Mouse (Mus musculus) liver, embryonic 13.5 days (tissue): ENCODE data around the gene Klk1b24. TPM values are rescaled to one million over a fixed set of nuclear protein-coding genes. Genes with fewer than 3 reads are reported as not detected.
"Not testable (repeated sequence)": the region's sequence is repeated elsewhere in the genome, so short reads cannot be mapped to it uniquely, and the experiment has no call there.

Experiments used
- ATAC-seq: fragments of 200-750 bp; cut with Nextera tagmentation; 2 replicates; pipeline ENCODE4 v1.8.0; 2017; ENCODE audit warnings: low read depth, mild to moderate bottlenecking, moderate number of reproducible peaks, moderate library complexity
- DNase-seq: peaks from one replicate; pipeline ENCODE4 v3.0.0; 2022
- H3K27ac ChIP-seq: fragments of 300-500 bp; sonication (generic); 2 replicates; pipeline ENCODE4 v1.5.1; 2015; ENCODE audit warnings: moderate library complexity, mild to moderate bottlenecking, inconsistent platforms
- H3K27me3 ChIP-seq: fragments of 300-500 bp; sonication (generic); 2 replicates; pipeline ENCODE4 v1.6.1; 2015; ENCODE audit warnings: mild to moderate bottlenecking, inconsistent platforms
- H3K36me3 ChIP-seq: fragments of 300-500 bp; sonication (generic); 2 replicates; pipeline ENCODE4 v1.6.1; 2015; ENCODE audit warnings: mild to moderate bottlenecking, inconsistent platforms
- H3K4me1 ChIP-seq: fragments of 300-500 bp; sonication (generic); replicated peaks from 2 replicates; pipeline ENCODE4 v1.6.1; 2015; ENCODE audit warnings: inconsistent platforms
- H3K4me2 ChIP-seq: fragments of 300-500 bp; sonication (generic); 2 replicates; pipeline ENCODE4 v1.6.1; 2015; ENCODE audit warnings: inconsistent platforms, mild to moderate bottlenecking, moderate library complexity
- H3K4me3 ChIP-seq: fragments of 300-500 bp; sonication (generic); replicated peaks from 2 replicates; pipeline ENCODE4 v1.5.1; 2015; ENCODE audit warnings: mild to moderate bottlenecking, inconsistent platforms
- H3K9ac ChIP-seq: fragments of 300-500 bp; sonication (generic); 2 replicates; pipeline ENCODE4 v1.6.1; 2015; ENCODE audit warnings: mild to moderate bottlenecking, inconsistent platforms
- H3K9me3 ChIP-seq: fragments of 300-500 bp; sonication (generic); replicated peaks from 2 replicates; pipeline ENCODE4 v1.6.1; 2016; ENCODE audit warnings: inconsistent platforms
- WGBS: fragments of 180-500 bp; shearing (Covaris S2); methylation state at CpG from one replicate; pipeline ENCODE4 v1.1.7; 2015; ENCODE audit not compliant: insufficient replicate concordance; 5-methylcytosine and 5-hydroxymethylcytosine counted together
- polyA plus RNA-seq: library from polyadenylated mRNA; unstranded; fragments of >200 nt; fragmentation: Nextera tagmentation; extraction: Ambion mirVana; gene quantifications from 2 replicates; pipeline ENCODE4 v1.2.1, GENCODE M21; 2015

The Klk1b24 gene
- polyA plus RNA-seq: not detected in 2 replicates

DNA sequence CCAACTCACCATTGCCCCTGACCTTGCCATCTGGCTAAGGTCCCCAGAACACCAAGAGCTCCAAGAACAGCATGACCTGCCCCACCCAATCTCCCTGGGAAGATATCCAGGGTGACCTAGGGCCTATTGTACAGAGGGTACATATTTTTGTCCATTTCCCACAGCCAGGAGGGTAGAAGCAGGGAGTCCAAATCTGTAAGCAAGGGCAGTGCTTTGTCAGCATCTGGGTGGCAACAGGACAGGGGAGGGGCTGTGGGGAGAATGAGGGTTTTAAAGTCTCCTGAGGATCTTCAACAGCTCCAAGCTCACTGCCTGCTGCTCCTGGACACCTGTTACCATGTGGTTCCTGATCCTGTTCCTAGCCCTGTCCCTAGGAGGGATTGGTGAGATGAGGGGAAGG, at the start of gene Klk1b24:
TSS of gene Klk1b24 (plus strand) at position 301 of the 400 bp plus-strand sequence.
- not testable (repeated sequence) for ATAC-seq, H3K4me2 ChIP-seq, H3K9ac ChIP-seq, H3K4me3 ChIP-seq, H3K27ac ChIP-seq, H3K27me3 ChIP-seq, DNase-seq, H3K36me3 ChIP-seq, H3K9me3 ChIP-seq, H3K4me1 ChIP-seq

DNA sequence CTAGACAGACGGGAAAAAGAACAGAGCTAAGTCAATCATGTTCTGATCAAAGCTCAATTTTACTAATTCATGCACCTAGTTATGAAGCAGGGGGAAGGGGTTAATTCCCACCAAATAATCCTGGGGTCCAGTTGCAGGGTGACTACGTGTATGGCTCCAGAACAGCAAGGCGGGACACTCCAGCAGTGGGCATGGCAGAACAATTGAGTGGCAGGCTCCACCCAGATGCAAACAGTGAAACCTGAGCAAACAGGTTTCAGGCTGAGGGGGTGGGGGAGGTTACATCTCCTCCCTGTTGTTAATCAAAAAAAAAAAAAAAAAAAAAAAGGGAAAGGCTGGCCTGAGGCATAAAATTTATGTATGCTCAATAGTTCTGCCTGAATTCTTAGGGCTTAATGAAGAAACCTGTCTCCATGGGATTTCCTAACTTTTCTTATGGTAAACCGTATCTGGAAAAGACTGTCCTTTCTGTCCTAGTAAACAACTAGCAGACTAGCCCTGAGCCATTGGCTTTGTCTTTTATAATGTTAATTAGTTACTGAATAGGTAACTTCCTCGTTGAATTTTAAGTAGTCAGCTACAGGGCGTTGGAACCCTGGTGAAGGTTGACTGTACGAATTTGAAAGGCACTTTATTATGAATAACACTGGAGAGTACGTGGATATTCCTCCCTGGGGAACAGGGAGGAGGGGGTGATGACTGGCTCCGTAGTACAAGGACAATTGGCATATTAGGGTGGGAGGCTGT, 8.6 kb upstream of the Klk1b24 start:
- no peak overlapping the region for H3K9ac ChIP-seq
- WGBS: 52% methylated on average over 9 of the region's 9 CpGs
- H3K4me1 ChIP-seq: no peaks in the 10 kb centered on the region
- H3K36me3 ChIP-seq: no peaks in the 10 kb centered on the region
- H3K4me2 ChIP-seq: no peak overlapping the region
- ATAC-seq (no peak), DNase-seq (no peak)
- no peak overlapping the region for H3K27ac ChIP-seq
- H3K9me3 ChIP-seq: no peaks in the 10 kb centered on the region
- no peaks in the 10 kb centered on the region for H3K27me3 ChIP-seq
- H3K4me3 ChIP-seq: no peak overlapping the region

DNA sequence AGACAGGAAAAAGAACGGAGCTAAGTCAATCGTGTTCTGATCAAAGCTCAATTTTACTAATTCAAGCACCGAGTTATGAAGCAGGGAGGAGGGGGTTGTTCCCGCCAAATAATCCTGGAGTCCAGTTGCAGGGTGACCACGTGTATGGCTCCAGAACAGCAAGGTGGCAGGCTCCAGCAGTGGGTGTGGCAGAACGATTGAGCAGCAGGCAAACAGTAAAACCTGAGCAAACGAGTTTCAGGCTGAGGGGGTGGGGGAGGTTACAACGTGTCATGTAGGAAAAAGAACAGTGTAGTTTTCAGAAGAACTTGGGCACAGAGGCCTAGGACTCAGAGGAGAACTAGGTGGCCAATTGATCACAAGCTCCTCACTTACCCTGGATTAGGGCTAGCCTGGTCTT, 1.5 kb upstream of the Klk1b24 start:
- 47% methylated on average over 8 of the region's 8 CpGs for whole genome bisulfite sequencing
- not testable (repeated sequence) for H3K27me3 ChIP-seq, H3K9me3 ChIP-seq, H3K36me3 ChIP-seq, ATAC-seq, H3K4me3 ChIP-seq, H3K4me2 ChIP-seq, DNase-seq, H3K4me1 ChIP-seq, H3K27ac ChIP-seq, H3K9ac ChIP-seq

DNA sequence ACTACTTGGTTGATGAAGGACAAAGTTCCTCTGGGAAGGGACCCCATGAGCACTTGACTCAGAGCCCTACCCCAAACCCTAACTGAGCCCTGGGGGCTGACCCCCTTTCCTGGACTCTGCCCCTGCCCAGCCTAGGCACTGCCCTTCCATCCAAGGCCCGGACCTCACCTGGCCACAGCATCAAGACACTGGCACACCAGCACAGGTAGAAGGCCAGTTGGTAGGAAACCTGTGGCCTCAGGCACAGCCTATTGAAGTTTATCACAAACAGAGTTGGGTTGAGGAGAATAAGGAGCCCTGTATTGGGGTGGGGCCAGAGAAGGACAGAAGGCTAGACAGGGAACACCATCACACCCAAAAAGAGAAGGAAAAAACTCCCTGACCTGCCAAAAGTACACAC, 5.4 kb downstream of the Klk1b24 start:
- DNase-seq, H3K9ac ChIP-seq, ATAC-seq, H3K4me1 ChIP-seq, H3K27me3 ChIP-seq, H3K9me3 ChIP-seq, H3K4me3 ChIP-seq, H3K27ac ChIP-seq, H3K36me3 ChIP-seq, H3K4me2 ChIP-seq: not testable (repeated sequence)
- 58% methylated on average over 1 of the region's 1 CpGs for WGBS

DNA sequence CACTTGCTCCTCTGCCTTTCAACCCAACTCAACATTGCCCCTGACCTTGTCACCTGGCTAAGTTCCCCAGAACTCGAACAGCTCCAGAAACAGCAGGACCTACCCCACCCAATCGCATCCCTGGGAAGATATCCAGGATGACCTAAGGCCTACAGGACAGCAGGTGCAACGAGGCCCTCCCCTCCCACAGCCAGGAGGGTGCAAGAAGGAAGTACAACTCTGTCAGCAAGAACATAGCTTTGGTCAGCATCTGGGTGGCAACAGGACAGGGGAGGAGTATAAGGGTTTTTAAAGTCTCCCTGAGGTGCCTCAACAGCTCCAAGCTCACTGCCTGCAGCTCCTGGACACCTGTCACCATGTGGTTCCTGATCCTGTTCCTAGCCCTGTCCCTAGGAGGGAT, 9.9 kb downstream of the Klk1b24 start, which contains the start of gene Klk1b3:
TSS of gene Klk1b3 (plus strand) at position 301 of the 400 bp plus-strand sequence.
- no peak within 1 kb of the TSS for H3K4me3 ChIP-seq
- H3K36me3 ChIP-seq: no peaks in the 10 kb centered on the region
- no peaks in the 10 kb centered on the region for H3K4me1 ChIP-seq
- H3K9me3 ChIP-seq: no peaks in the 10 kb centered on the region
- no peaks in the 10 kb centered on the region for H3K27me3 ChIP-seq
- ATAC-seq (no peak), DNase-seq (no peak)
- no peak within 1 kb of the TSS for H3K27ac ChIP-seq
- H3K9ac ChIP-seq: no peak within 1 kb of the TSS
- 37% methylated on average over 3 of the region's 3 CpGs for WGBS
- no peak within 1 kb of the TSS for H3K4me2 ChIP-seq

DNA sequence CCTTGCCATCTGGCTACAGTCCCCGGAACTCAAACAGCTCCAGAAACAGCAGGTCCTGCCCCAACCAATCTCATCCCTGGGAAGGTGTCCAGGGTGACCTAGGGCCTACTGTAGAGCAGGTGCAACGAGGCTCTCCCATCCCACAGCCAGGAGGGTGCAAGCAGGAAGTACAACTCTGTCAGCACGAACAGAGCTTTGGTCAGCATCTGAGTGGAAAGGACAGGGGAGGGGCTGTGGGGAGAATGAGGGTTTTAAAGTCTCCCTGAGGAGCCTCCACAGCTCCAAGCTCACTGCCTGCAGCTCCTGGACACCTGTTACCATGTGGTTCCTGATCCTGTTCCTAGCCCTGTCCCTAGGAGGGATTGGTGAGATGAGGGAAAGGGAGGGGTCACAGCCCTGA, 19.1 kb downstream of the Klk1b24 start, which contains the start of gene Klk1b4:
TSS of gene Klk1b4 (plus strand) at position 301 of the 400 bp plus-strand sequence.
- not testable (repeated sequence) for H3K4me2 ChIP-seq, H3K4me3 ChIP-seq, H3K36me3 ChIP-seq, H3K4me1 ChIP-seq, ATAC-seq, H3K27ac ChIP-seq, H3K27me3 ChIP-seq, DNase-seq, H3K9ac ChIP-seq, H3K9me3 ChIP-seq
- WGBS: 27% methylated on average over 3 of the region's 3 CpGs

DNA sequence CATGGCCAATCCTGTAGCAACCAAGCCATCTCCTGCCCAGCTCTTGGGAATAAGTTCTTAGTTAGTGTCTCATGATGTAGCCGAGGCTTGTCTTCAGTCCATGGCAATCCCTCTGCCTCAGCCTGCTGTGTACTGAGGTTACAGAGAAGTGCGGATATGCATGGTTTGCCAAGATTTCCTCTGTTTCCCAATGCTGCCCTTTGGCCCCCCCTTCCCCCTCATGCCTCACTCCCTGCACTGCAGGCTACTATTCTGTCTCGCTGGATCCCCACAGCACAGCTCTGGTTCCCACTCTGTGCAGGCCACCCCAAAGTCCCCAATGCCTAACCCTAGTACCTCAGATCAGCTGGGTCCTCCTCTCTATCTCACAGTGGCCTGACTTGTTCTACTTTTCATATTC, 20.3 kb downstream of the Klk1b24 start:
- Histone ChIP-seq H3K4me2 (no peak overlapping the region), H3K4me3 (no peak overlapping the region), H3K36me3 (no peaks in the 10 kb centered on the region), H3K9me3 (no peaks in the 10 kb centered on the region), H3K4me1 (no peaks in the 10 kb centered on the region), H3K9ac (no peak overlapping the region), H3K27ac (no peak overlapping the region), H3K27me3 (no peaks in the 10 kb centered on the region)
- ATAC-seq (no peak), DNase-seq (no peak)
- 49% methylated on average over 3 of the region's 3 CpGs for WGBS

DNA sequence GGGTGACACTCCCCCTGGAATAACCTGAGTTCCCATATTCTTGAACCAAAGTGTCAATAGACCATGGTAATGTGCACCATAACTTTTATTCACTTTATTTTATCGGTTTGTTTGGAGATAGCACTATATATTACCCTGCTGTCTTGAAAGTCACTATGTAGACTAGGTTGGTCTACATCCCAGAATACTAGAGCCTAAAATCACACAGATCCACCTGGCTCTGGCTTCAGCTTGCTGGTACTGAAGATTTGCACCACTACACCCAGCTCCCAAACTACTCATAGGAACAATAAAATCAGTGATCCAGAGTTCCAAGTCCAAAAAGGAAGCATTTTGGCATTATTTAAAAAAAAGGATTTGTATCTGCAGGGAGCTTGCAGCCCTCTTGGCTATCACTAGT, 27.6 kb downstream of the Klk1b24 start, which contains the start of gene Klk1b5:
TSS of gene Klk1b5 (plus strand) at position 301 of the 400 bp plus-strand sequence.
- Histone ChIP-seq H3K4me1 (no peaks in the 10 kb centered on the region), H3K27ac (no peak within 1 kb of the TSS), H3K4me3 (no peak within 1 kb of the TSS), H3K27me3 (no peaks in the 10 kb centered on the region), H3K36me3 (no peaks in the 10 kb centered on the region), H3K9ac (no peak within 1 kb of the TSS), H3K9me3 (no peaks in the 10 kb centered on the region), H3K4me2 (no peak within 1 kb of the TSS)
- ATAC-seq (no peak), DNase-seq (no peak)
- WGBS: 65% methylated on average over 1 of the region's 1 CpGs

DNA sequence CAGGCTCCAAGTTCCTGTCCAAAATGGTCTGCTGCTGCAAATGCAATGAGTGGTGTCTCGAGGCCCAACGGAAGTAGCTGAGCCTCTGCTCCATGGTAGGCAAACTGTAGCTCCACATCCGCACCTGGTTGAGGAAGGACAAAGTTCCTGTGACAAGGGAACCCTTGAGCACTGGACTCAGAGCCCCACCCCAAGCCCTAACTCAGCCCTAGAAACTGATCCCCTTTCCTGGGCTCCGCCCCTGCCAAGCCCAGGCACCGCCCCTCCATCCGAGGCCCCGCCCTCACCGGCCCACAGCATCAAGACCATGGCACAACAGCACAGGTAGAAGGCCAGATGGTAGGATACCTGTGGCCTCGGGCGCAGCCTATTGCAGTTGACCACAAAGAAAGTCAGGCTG, 33.6 kb downstream of the Klk1b24 start:
- not testable (repeated sequence) for H3K36me3 ChIP-seq, H3K9me3 ChIP-seq, H3K4me1 ChIP-seq, H3K27me3 ChIP-seq, H3K4me3 ChIP-seq, H3K9ac ChIP-seq, H3K4me2 ChIP-seq, H3K27ac ChIP-seq
- peak; percentile 13 for DNase-seq
- WGBS: 45% methylated on average over 8 of the region's 10 CpGs
- peak; percentile 36; the same call in 1 of the 2 replicates for ATAC-seq

DNA sequence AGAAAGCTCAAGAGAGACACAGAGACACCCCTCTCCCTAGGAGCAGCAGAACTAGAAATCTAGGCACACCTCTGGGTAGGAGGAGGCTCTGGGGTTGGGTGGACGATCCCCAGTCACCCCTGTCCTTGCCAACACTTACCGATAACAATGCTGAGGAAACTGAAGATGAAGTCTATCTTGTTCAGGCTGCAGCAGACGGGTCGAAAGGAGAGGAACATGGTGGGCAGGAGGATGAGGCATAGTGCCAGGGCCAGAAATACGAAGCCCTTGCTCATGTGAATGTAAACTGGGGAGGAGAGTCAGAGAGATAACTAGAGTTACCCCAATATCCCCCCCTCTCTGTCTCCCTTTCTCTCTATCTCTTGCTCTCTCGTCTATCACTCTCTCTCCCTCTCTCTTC, 34.3 kb downstream of the Klk1b24 start:
- not testable (repeated sequence) for H3K27ac ChIP-seq, ATAC-seq, H3K4me1 ChIP-seq, H3K27me3 ChIP-seq, DNase-seq, H3K4me2 ChIP-seq, H3K9me3 ChIP-seq, H3K4me3 ChIP-seq, H3K9ac ChIP-seq, H3K36me3 ChIP-seq
- 53% methylated on average over 6 of the region's 6 CpGs for WGBS

DNA sequence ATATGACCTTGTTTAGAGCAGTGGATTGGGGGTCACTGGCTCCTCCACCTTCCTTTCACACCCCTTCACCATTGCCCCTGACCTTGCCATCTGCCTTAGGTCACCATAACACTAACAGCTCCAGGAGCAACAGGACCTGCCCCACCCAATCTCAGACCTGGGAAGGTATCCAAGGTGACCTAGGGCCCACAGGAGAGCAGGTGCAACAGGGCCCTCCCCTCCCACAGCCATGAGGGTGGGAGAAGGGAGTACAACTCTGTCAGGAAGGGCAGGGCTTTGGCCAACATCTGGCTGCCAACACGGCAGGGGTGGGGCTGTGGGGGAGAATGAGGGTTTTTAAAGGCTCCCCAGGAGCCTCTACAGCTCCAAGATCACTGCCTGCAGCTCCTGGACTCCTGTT, 37.0 kb downstream of the Klk1b24 start, which contains the start of gene Klk1:
TSS of gene Klk1 (plus strand) at position 285 of the 400 bp plus-strand sequence.
- Histone ChIP-seq H3K9me3 (no peaks in the 10 kb centered on the region), H3K27ac (no peak within 1 kb of the TSS), H3K4me1 (0 out of 2 replicates have a peak, but pooled peaks cover 4% of the 10 kb centered on the region), H3K4me2 (no peak within 1 kb of the TSS), H3K9ac (no peak within 1 kb of the TSS), H3K27me3 (no peaks in the 10 kb centered on the region), H3K36me3 (no peaks in the 10 kb centered on the region), H3K4me3 (no peak within 1 kb of the TSS)
- no peak for ATAC-seq
- WGBS: 8% methylated on average over 1 of the region's 1 CpGs
- DNase-seq: no peak

DNA sequence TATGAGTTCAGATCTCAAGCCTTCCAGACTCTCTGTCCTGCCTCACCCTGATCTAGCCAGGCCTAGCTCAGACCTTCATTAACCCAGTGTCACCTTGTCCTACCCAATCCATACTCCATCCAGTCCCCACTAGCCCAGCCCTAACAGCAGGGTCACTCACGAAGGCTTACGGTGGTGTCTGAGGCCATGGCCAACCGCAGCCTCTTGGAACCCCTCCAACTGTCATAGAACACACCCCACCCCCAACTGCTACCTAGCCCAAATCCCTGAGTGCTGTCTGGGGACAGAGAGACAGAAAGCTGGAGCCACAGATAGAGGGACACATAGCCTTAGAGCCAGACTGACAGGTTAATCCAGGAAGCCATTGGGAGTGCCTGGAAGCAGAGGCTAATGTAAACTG, 47.9 kb downstream of the Klk1b24 start, which contains the start of gene Gm36864:
TSS of gene Gm36864 (plus strand) at position 269 of the 400 bp plus-strand sequence.
- H3K36me3 ChIP-seq: no peaks in the 10 kb centered on the region
- no peak within 1 kb of the TSS for H3K9ac ChIP-seq
- DNase-seq: no peak
- peaks cover 15% of the 10 kb centered on the region for H3K4me1 ChIP-seq
- no peak within 1 kb of the TSS for H3K4me3 ChIP-seq
- no peak within 1 kb of the TSS for H3K27ac ChIP-seq
- no peaks in the 10 kb centered on the region for H3K9me3 ChIP-seq
- H3K4me2 ChIP-seq: no peak within 1 kb of the TSS
- no peaks in the 10 kb centered on the region for H3K27me3 ChIP-seq
- WGBS: 59% methylated on average over 3 of the region's 3 CpGs
- no peak for ATAC-seq
